Mouse (Mus musculus) thymus, postnatal 10 days (tissue): ENCODE results near the gene Prss54.
"Not testable (repeated sequence)": the region's sequence is repeated elsewhere in the genome, so short reads cannot be mapped to it uniquely, and the experiment has no call there.

ENCODE experiments used
- DNase-seq, 2 experiments: peaks; one replicate each; pipeline ENCODE4 v3.0.0; 2021; ENCODE audit warnings: low spot score in 2 of 2

Gene Prss54

DNA sequence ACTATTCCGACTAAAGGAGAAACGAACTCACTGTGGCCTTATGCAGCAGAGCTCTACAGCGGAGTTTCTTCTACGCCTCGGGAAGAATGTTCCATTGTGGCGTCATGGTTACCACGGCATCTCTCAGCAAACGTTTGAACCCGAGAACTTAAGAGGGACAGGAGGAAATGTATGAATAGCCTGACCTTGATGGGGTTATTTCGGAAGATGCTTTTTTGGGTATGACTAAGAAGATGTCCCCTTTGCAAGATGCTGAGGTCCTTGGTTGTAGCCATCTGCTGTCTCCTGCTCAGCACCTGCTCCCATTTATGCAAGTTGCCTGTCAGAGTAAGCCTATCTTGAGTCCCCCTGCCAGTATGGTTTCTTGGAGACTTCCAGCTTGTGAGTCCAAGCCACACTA is at the start of gene Prss54:
TSS of gene Prss54 (minus strand) at position 101 of the 400 bp plus-strand sequence.
- no peak for DNase-seq

DNA sequence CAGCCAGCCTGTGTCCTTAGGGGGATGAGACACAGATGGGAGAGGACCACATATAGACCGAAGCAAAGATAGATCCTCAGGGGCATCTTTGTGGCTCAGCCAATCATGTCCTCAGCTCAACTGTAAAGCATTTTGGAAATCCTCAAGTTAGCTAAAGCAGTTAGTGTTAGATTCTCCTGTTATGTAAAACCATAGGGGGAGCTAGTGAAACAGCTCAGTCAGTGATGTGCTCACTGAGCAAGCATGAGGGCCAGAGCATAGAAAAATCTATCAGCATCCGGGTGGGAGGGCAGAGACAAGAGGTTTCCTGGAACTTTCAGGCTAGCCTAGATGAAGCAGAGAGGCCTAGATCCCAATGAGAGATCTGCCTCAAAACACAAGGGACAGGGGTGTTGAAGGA is 48.7 kb upstream of the Prss54 start:
- no peak for DNase-seq

DNA sequence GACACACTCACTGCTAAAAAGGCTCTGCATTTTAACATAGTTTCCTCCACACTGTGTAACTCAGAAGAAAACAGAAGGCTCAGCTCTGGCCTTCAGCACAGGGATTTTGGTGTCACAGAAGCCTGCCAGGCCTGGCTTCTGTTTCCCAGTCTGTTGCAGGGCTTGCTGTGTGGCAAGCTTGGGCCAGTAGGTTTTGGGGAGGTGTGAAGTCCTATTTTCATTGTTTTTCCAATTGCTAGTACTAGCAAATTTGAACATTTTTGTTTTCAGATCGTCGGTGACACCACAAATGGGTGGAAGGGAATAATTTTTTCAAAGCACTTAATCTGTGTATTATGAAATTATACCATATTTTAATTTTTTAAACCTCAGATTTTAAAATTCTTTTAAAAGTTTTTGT is 43.9 kb upstream of the Prss54 start:
- no peak for DNase-seq

DNA sequence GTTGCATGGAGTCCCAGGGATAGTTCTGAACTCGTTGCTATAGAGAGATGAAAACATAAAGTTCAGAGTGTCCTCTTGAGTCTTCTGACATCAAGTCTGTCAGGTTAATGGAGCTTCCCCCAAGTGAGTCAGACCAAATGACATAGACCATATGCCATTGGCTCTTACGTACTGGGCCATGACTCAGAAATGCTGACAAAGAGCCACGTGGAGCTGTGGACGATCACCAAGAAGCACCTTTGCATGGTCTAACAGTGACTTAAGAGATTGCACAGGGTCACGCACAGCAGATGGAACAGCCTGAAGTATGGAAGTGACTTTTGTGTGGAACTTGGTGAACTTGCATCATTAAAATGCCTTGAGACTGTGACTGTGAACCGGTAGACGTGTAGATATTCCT is 40.2 kb upstream of the Prss54 start:
- no peak for DNase-seq

DNA sequence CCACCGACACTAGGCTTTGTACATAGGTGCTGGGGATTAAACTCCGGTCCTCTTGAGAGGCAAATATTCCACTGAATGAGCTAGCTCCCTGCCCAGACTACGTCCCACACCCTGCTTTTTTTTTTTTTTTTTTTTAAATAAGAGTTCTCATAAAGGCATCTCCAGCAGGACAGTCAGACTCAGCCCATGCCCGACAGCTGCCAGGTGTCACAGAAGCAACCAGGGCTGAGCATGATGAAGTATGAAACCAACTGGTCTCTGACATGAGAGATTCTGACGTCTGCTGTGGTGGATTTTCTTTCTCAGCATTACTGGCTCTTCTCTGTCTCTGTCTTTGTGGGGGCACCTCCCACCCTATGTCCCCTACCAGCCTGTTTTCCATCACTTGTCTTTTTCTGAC is 35.6 kb upstream of the Prss54 start:
- no peak for DNase-seq

DNA sequence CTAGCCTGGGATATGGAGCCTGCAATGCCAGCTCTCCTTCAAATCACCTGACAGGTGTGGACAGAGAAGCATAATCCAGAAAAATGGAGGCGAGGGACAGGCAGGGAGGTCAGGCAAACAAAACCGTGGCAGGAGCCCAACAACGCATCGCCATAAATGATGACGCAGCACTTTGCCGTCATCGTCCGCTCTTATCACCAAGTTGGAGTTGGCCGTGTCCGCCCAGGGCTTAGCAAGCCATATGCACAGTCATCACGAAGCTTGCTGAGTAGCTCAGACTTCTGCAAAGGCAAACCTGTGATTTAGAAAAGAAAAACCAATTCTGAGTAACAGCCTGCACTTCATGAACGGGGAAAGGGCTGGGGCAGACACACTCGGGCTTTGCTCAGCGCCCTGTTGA is 34.6 kb upstream of the Prss54 start:
- no peak for DNase-seq

DNA sequence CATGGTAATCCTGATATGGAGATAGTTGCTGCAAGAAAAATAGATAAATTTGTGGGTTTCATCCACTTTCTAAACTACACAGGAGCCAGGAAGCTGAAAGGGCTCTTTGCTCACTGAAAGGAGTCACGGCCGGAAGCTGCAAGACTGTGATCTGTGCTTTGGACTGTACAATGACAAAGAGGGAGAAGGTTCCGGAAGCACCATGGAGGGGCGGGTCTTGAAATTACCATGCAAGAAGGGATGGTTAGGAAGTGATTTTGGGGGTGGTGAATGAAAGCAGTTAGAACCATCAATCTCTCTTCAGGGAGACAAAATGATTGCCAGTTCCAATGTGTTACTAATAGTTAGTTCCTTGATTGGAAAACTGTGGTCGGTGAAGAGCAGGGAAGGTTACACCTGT is 33.3 kb upstream of the Prss54 start:
- no peak for DNase-seq

DNA sequence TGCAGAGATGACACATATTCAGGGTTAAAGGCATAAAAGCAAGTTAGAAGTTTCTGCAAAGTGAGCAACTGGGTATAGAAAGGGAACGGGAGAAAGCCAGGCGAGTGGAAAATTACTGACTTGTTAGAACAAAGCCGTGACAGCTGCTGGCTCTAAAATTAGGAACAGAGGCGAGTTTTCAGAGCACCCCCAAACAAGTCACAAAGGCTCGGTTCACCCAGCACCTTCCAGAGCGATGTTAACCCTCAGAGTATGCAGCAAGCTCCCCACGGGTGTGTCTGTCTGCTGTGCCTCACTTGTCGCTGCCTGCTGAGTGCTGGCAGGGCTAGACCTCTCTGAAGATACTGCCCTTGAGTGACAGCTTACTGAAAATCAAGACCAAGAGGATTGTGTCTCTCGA is 31.1 kb upstream of the Prss54 start:
- DNase-seq, result no peak

DNA sequence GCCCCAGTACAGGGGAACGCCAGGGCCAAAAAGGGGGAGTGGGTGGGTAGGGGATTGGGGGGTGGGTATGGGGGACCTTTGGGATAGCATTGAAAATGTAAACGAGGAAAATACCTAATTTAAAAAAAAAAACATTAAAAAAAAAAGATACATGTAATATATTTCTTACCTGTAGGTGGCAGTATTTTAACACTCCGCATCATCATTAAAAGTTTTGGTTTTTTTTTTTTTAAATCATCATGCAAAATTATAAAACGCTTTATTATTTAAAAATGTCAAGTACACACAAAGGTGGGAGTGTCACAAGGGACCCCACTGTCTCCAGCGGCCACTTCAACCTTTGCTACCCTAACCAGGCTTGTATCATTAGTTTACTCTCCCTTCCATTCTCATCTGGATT is 30.4 kb upstream of the Prss54 start:
- not testable (repeated sequence) for DNase-seq

DNA sequence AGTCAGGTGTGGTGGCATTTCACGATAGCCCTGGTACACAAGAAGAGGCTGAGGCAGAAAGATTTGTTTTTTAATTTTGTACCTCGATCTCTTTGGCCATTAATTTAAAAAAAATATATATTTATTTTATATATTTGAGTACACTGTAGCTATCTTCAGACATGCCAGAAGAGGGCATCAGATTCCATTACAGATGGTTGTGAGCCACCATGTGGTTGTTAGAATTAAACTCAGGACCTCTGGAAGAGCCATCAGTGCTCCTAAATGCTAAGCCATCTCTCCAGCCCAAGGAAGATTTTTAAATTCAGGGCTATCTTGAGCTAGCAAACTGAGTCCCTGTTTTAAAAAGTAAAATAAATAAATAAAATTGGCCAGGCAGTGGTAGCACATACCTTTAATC is 26.0 kb upstream of the Prss54 start:
- DNase-seq, result no peak

DNA sequence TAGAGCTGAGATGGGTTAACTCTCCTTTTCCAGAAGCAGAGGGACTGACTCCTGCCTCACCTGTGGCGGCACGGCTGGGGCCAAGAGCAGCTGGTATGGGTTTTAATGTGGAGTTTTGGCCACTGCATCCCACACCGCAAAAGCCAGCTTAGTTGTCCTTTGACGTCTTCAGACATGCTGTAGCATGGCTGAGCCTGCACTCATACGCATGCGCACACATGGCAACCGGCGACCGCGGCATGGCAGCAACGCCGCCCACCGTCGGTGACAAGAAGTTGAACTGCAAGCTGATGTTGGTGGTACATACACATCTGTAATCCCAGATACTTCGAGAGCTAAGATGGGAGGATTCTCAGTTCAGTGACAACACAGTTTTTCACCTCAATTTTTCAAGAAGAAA is 25.2 kb upstream of the Prss54 start:
- no peak for DNase-seq

DNA sequence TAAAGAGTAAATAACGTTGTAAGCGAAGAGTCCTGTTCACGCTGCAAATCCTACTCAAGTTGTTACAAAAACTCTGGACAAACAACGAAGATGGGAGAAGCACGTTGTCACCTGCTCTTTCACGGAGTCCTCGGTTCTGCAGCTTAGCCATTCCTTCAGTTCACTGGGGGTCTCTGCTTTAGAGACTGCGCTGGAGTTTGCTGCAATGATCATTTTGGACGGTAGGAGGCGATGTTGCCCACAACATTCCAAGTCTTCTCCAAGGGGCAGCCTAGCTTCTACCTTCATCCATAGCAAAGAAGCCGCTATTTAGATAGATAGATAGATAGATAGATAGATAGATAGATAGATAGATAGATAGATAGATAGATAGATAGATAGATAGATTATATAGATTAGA is 23.7 kb upstream of the Prss54 start:
- DNase-seq, result peak; percentile 10 to 53

DNA sequence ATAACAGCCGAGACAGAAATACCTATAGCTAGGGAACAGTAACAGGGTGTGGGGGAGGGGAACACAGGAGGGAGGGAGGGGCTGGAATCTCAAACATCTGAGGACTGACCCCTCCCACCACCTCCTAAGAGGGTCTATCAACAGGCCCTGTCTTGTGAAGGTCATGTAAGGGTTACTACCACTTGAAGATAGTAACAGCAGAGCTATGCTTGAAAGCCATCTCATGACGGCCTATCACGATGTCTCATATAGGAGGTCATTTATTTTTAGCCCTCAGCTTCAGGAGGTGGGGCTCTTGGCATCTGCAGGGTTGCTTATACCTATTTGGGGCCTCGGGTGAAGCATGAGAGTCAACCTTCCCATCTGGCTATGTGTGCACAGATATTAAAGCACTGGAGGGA is 20.7 kb upstream of the Prss54 start:
- no peak for DNase-seq

DNA sequence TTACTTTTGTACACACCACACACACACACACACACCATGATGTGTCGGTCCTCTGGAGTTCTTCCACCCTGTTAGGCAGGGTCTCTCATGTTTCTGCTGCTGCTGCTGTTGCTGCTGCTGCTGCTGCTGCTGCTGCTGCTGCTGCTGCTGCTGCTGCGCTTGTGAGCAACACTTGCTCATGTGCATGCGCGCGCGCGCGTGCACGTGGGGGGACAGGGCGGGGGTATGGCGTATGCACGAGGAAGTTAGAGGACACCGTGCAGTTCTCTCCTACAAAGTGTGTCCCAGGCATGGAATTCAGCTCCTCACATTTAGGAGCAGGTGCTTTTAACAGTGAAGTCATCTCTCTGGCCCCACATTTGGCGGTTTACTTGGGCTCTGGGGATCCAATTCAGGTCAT is 19.0 kb upstream of the Prss54 start:
- no peak for DNase-seq

DNA sequence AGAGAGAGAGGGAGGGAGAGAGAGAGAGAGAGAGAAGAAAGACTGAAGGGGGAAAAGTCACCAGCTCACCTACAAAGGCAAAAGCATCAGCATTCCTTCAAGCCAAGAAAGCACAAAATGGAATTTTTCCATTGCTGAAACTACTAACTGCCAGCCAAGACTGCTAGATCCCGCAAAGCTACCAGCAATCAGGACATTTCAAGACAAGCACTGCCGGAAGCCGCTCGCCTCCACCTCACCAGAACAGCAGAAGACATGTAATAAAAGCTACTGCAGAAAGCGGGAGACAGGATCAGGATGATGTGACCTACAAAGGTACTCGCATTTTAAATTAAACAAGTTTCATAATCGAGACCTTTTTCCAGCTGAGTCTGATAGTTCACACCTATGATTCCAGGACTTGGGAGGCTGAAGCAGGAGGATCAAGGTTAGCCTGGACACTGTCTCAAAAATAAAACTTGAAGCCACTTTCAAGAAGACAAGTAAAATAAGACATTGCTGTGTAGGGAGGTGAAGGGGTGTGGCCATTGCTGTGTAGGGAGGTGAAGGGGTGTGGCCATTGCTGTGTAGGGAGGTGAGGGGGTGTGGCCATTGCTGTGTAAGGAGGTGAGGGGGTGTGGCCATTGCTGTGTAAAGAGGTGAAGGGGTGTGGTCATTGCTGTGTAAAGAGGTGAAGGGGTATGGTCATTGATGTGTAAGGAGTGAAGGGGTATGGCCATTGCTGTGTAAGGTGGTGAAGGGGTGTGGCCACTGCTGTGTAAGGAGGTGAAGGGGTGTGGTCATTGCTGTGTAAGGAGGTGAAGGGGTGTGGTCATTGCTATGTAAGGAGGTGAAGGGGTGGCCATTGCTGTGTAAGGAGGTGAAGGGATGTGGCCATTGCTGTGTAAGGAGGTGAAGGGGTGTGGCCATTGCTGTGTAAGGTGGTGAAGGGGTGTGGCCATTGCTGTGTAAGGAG is 17.6 kb upstream of the Prss54 start:
- DNase-seq, result no peak

DNA sequence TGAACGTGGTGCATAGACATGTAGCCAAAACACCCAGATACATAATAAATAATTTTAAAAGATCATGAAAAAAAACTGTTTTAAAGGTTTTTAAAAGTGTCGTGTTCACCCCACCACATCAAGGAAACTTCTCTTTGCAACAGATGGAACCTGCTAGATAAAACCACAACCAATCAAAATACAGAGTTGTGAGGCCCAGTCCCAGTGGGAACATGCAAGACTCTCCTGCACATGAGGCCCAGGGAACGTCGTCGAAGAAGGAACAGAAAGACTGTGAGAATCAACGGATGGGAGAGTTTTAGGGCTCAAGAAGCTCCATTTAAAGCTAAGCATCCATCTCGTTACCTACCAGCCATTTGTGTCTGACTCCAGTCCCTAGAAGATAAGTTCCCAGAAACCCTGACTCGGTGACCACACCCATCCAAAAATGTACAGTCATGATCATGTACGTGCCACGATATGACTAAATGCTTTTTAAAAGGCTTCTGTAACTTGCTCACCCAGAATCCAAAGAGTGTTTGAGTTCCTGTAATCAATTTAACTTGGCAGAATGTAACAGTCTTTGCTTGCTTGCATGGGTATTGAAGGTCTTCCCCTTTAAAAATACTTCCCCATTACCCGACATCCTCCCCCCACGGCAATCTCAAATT is 16.1 kb upstream of the Prss54 start:
- DNase-seq, result no peak

DNA sequence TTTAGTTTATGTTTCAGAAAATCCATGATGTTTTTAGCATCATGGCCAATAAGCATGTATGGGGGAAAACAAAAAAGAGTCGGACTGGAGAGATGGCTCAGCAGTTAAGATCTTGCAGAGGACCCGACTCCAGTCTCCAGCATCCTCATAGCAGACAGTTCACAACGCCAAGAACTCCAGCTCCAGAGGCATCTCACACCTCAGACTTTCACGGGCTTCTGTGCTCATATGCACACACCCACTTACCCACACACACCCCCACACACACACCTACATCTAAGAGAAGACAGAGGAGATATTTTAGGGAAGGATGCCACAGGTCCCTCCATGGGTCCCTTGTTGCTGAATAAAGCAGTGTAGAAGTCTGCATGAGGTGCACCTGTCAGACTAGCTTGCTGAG is 14.4 kb upstream of the Prss54 start:
- DNase-seq, result no peak

DNA sequence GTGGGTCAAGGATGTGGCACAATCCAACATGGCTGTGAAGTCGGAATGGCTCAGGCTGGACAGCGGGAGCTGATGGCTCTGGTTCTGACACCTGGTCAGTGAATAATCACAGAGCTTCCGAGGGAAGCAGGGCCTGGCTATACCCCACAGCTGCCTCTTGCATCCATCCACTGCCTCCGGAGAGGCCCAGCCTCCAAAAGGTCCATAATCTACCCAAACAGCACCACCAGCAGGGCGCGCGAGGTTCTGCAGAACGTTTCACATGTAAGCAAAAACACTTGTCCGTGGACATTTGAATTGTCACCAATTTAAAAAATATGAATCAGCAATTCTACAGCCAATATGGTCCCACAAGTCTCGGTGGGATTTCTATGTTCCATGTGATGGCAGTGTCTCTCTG is 13.1 kb upstream of the Prss54 start:
- no peak for DNase-seq

DNA sequence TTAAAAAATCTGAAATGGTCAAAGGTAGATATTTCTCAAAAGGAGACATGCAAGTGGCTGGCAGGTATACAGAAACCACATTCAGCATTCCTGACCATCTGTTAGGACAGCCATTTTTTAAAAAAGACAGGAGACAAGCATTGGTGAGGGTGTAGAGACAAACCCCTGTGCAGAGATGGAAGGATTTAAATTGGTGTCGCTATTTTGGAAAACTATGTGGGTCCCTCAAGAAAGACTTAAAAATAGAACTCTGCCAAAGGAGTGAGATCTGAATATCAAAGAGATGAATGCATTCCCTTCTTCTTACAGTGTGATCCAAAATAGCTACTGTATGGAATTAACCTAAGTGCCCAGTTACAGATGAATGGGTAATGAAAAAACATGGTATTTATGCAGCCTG is 11.2 kb upstream of the Prss54 start:
- no peak for DNase-seq

DNA sequence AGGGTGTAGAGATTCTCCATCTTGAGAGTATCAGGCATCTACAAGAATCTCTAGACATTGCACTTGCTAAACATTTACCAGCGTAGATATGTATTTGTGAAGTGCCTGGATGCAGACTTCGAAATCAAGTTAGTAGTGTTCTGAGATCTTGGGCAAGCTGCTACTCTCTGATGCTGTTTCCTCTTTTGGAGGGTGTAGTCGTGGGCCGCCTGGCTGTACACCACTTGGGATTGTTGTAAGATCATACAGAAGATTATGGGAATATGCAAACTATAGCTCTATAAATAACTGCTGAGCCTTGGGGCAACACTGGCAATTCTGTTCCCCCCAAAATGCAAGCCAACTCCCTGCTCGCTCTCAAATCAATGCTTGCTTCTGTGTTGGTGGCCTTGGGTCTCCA is 3.0 kb downstream of the Prss54 start:
- no peak for DNase-seq

DNA sequence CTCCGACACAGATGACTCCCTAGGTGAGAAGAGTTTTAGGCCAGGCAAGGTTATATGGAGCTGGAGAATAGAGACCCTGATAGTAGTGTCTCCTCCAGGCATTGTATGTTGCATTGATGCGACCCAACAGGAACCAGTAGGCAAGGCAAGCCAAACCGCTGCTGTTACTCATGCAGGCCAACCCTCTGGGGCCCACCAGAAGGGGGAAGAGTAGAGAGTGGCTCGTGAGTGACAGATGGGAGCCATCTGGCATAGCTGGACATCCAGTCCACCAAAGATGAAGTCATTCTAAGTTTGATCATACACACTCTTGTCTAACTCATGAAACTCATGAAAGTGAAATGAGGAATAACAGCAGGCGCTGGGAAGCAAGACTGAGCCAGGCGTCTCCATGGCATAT is 9.3 kb downstream of the Prss54 start:
- no peak for DNase-seq

DNA sequence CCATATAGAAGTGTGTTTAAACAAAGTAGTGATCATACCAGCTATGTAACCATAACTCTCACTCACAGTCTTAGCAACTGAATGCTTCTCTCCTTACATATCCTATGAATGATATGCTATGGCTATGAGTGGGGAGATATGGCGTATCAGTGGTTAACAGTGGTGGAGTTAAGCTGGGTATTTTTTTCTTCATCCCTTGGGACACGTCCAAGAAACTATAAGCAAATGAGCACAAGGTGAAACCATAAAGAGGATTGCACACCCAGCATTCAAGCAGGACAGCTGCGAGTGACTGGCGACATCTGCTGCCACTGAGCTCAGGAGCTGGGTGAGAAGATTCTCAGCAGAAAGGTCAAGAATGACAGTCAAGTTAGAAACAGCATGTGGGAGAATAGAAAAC is 9.9 kb downstream of the Prss54 start:
- no peak for DNase-seq

DNA sequence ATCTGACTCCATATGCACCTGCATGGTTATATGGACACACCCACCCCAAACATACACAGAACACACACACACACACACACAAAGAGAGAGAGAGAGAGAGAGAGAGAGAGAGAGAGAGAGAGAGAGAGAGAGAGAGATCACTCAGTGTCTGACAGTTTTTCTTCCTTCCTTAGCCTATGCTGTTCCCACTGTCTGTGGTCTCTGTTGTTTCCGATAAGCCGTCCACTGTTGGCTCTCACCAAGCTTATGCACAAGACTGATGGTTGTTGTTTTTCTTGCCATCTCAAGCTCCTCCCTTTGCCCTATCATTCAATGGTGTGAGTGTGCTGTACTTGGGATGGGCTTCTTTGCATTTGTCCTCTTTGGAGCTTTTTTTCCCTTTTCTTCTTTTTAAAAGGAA is 20.2 kb downstream of the Prss54 start:
- no peak for DNase-seq
